28 mouse cellular contexts compared by ENCODE assay signal in the genomic region with DNA sequence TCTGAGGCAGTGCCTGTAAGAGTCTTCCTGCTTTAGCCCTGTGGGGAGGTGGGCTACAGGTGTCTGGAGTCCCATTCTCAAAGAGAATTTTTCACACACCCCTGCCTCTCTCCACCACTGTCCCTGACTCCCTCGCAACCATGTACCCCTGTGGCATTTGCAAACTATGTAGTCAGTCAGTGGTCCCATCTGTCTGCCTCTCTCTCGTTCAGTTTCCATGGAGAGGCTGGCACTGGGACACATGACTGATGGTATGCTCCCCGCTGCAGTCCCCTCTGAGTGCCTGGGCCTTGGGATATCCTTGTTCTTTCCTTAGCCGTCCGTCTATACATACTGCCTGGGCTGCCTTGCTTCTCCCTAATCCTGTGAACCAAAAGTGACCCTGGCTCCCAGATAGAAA. TPM values are rescaled to one million over a fixed set of nuclear protein-coding genes. Genes with fewer than 3 reads are reported as not detected.
"Had no signal": no experiment of that assay in that cellular context is flagged by ENCODE, and none has a peak within 500 bp of the region (broad histone marks: within the 10 kb centered on the region; RNA-seq: fewer than 3 reads in every experiment).

No protein-coding gene starts in this region.

- DNase-seq: kidney, adult 18-20 months; kidney, adult 9 months; kidney, postnatal 14 days; kidney, postnatal 4 days; left cerebral cortex, postnatal 4 days; lung, adult 2 months; lung, postnatal 14 days; lung, postnatal 4 days; retina, postnatal 1 day; thymus, adult 2 months; thymus, postnatal 25 days had no signal

- H3K4me3 ChIP-seq: limb, embryonic 12.5 days; limb, embryonic 15.5 days; midbrain, embryonic 10.5 days; midbrain, embryonic 13.5 days; myocyte; neural tube, embryonic 13.5 days had no signal

- H3K27me3 ChIP-seq: limb, embryonic 12.5 days; limb, embryonic 15.5 days; midbrain, embryonic 13.5 days; neural tube, embryonic 13.5 days had no signal

- H3K9me3 ChIP-seq: limb, embryonic 15.5 days; midbrain, embryonic 13.5 days; neural tube, embryonic 13.5 days had no signal

- H3K4me1 ChIP-seq: limb, embryonic 12.5 days; limb, embryonic 15.5 days; midbrain, embryonic 10.5 days; midbrain, embryonic 13.5 days had no signal

- H3K27ac ChIP-seq: limb, embryonic 12.5 days; limb, embryonic 15.5 days; liver, embryonic 14.5 days; midbrain, embryonic 10.5 days; midbrain, embryonic 13.5 days; neural tube, embryonic 13.5 days; stomach, postnatal 0 days had no signal

- ATAC-seq: inflammation-experienced regulatory T-cells, adult 6 months; intestine, embryonic 16.5 days; midbrain, embryonic 13.5 days; midbrain, embryonic 16.5 days had no signal

- H3K36me3 ChIP-seq: limb, embryonic 12.5 days; limb, embryonic 15.5 days; midbrain, embryonic 10.5 days; neural tube, embryonic 13.5 days had no signal

RNA-seq across cellular contexts. Expression of gene Clrn3, which starts 37.6 kb away (rescaled TPM):
- total RNA-seq: left cerebral cortex, adult 8-10 months; left cerebral cortex, postnatal 14 days; left cerebral cortex, postnatal 4 days; megakaryocyte progenitor cell, adult 5-6 weeks; monocyte, adult 5-6 weeks; neutrophil, adult 5-6 weeks had no signal
- polyA plus RNA-seq: inflammation-experienced regulatory T-cells, adult 6 months; limb, embryonic 12.5 days; limb, embryonic 15.5 days; liver, embryonic 14.5 days; lung, adult 2 months; lung, embryonic 16.5 days; midbrain, embryonic 10.5 days; midbrain, embryonic 13.5 days; midbrain, embryonic 16.5 days; myocyte; neural tube, embryonic 13.5 days had no signal
